Mouse (Mus musculus): ENCODE measurements around the gene Brpf1.
"Not testable (repeated sequence)": the region's sequence is repeated elsewhere in the genome, so short reads cannot be mapped to it uniquely, and the experiment has no call there.

Brpf1 gene

GRCm38 (mm10) chr6:113306322-113306985 is 483 bp upstream of the Brpf1 start:
- DNase-seq (ENCODE audit: low spot score in 2 of 2) = peak; percentile 100

DNA sequence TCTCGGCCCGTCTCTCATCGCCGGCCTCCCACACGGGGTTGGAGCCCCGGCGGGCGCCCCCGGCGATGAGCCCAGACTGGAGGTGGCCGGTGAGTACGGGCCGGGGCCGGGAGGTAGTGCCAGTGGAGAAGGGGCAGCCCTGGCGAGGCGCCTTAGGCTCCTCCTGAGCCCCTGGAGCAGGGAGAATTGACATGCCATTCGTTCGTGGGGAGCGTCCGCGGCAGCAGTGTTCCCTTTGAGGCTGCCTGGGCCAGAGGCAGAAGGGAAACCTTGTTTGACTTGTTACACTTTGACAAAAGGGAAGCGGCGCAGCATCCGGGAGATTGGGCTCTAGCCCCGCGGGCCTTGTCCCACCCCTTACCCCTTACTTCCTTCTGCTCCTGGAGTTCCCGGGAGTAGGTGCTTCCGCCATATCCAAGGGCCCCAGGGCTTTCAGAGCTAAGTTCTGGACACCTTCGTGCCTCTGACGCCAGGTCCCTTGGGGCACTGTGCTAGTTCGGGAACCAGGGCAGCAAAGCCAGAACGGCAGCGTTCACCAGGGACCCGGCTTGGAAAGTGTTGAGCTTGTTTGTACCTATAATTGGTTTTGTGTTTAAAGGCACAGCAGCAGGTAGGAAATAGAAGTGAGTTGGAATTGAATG is 664 bp downstream of the Brpf1 start:
- peak; percentile 40 to 57 for DNase-seq (ENCODE audit: low spot score in 2 of 2)

- no peak for DNase-seq (ENCODE audit: low spot score in 2 of 2)
These were observed 1.2 kb downstream of the Brpf1 start for GRCm38 (mm10) chr6:113308141-113308540.

DNA sequence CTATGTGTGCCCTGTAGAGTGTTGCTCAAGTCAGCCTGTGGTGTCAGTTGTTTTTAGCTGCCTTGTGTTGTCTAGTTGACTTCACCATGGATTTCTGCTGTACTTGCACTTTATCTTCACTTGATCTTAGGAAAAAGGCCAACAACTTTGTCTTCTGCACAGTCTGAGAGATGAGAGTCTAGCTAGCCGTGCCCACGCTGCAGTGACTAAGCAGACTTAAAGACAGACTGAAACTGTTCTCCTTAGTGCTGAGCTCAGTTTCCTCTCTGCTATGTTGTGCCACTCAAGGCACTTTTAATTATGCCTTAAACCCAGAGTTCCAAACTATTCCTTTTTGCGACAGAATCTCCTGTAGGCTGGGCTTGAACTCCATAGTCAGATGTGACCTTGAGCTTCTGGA is 9.0 kb downstream of the Brpf1 start:
- no peak for DNase-seq (ENCODE audit: low spot score in 2 of 2)

- peak; percentile 99 to 100 for DNase-seq (ENCODE audit: low spot score in 2 of 2)
These were observed 19.8 kb downstream of the Brpf1 start, which contains the start of gene Ogg1 for GRCm38 (mm10) chr6:113326533-113327315. TSS of gene Ogg1 (plus strand) at chr6:113326972.

- no peak for DNase-seq (ENCODE audit: low spot score in 2 of 2)
These were observed 22.5 kb downstream of the Brpf1 start for GRCm38 (mm10) chr6:113329396-113329795.

GRCm38 (mm10) chr6:113330547-113330946 is 23.6 kb downstream of the Brpf1 start:
- DNase-seq (ENCODE audit: low spot score in 2 of 2) = peak in 1 of 2 experiments; percentile 30

DNA sequence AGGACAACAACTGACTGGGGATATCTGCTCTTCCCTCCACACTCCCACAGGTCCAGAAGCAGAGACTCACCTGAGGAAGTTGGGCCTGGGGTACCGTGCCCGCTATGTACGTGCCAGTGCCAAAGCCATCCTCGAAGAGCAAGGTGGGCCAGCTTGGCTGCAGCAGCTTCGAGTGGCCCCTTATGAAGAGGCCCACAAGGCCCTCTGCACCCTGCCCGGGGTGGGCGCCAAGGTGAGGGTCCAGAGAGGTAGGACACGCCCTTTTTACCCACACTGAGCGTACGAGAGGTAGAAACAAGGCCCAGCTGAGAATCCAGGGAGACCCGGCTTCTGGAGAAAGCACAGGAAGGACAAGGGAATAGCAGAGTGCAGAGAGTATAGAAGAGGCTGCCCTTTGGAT is 24.8 kb downstream of the Brpf1 start:
- no peak for DNase-seq (ENCODE audit: low spot score in 2 of 2)

DNA sequence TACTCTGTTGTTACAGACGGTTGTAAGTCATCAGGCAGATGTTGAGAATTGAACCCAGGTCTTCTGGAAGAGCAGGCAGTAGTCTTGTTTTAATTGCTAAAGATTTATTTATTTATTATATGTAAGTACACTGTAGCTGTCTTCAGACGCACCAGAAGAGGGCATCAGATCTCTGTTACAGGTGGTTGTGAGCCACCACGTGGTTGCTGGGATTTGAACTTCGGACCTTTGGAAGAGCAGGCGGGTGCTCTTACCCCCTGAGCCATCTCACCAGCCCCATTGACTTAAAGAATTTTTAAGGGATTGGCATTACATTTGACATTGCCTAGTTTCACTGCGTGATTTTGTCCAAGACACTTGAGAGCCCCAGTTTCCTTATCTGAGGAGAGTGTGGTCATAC is 25.8 kb downstream of the Brpf1 start:
- not testable (repeated sequence) for DNase-seq (ENCODE audit: low spot score in 2 of 2)

DNA sequence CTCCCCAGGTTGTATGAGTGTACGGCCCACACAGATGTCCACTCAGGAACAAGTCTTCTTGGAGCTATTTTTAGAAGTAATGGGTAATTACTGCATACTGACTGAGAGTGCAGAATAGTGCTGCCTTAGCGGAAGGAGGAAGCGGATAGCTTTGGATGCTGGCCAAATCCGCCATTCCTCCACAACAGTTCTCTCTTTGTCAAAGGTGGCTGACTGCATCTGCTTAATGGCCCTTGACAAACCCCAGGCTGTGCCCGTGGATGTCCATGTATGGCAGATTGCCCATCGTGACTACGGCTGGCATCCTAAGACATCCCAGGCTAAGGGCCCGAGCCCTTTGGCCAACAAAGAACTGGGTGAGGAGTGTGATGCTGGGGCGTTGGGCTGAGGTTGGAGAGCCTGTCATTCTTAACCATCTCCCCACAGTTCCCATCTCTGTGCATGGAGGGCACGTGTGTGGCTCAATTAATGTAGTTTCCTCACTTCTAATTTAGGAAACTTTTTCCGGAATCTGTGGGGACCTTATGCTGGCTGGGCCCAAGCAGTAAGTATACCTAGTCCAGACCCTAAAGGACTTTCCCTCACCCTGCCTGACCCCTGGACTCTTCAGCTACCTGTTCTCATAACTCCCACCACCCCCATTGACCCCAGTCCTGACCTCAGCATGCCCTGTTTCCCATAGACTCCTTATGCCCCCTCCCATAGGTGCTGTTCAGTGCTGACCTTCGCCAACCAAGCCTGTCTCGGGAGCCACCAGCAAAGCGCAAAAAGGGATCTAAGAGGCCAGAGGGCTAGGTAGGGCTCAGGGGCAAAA is 26.4 kb downstream of the Brpf1 start:
- peak; percentile 28 to 56 for DNase-seq (ENCODE audit: low spot score in 2 of 2)

- DNase-seq (ENCODE audit: low spot score in 2 of 2) = no peak
These were observed 27.3 kb downstream of the Brpf1 start for GRCm38 (mm10) chr6:113334216-113334615.

- peak in 1 of 2 experiments; percentile 52 for DNase-seq (ENCODE audit: low spot score in 2 of 2)
These were observed 30.1 kb downstream of the Brpf1 start for GRCm38 (mm10) chr6:113336852-113337620.

- DNase-seq (ENCODE audit: low spot score in 2 of 2) = peak in 1 of 2 experiments; percentile 57
These were observed 34.6 kb downstream of the Brpf1 start for GRCm38 (mm10) chr6:113341574-113341973.

DNA sequence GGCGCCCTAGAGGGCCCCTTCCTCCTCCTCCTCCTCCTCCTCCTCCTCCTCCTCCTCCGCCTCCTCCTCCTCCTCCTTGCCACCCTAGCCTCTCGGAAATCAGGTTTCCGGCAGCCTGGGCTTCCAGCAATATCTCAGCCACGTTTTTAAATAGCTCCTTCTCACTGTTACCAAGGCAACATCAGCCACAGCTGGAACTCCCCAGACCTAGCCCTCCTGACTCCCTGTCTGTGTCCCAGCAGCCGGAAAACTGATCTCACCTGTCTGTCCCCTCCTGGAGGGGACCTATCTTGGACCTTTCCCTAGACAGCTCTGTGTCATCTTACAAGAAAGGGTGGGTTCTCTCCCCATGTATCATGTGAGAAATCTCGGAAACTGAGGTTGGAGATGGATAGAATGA is 35.4 kb downstream of the Brpf1 start:
- DNase-seq (ENCODE audit: low spot score in 2 of 2) = no peak

DNA sequence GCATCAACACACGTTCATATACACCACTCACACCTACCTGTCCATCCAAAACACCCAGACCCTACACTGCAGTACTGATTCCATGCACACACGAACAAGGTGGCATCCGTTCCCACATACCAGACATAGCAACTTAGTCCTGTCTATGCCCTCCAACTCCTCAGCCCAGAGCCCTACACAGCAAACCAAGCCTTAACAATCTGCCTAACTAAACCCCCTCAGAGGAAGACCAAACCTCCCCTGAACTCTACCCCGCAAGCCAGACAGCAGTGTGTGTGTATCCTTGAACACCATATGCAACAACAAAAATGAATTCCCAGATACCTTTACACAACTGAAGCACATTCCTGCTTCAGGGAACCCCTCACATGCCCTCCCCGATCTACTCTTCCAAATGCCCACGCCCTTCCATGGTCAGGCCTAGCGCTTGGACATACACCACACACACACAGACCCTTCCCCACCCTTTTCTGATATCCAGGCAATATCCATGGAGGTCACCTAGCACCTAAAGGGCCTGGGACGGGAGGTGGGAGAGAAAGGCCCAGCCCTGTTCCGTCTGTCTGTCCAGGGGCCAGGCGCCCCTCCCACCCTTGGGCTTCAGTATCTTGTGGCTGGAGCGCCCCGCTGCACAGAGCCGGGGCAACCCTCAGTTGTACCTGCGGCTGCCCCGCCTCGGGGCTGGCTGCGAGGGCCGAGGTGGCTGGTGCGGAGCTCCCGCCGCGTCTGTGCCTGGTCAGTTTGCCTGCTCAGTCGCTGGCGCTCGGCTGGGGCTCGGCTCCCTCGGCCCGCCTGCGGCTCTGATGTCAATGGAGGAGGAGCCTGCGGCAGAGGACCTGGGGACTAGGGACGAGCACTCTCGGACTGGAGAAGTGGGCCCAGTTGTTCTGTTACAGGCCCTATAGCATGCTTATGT is 36.5 kb downstream of the Brpf1 start, which contains the start of gene Camk1:
Gene Camk1 (minus strand): TSS at position 808 of the 916 bp plus-strand sequence.
- DNase-seq (ENCODE audit: low spot score in 2 of 2) = peak; percentile 88 to 89

DNA sequence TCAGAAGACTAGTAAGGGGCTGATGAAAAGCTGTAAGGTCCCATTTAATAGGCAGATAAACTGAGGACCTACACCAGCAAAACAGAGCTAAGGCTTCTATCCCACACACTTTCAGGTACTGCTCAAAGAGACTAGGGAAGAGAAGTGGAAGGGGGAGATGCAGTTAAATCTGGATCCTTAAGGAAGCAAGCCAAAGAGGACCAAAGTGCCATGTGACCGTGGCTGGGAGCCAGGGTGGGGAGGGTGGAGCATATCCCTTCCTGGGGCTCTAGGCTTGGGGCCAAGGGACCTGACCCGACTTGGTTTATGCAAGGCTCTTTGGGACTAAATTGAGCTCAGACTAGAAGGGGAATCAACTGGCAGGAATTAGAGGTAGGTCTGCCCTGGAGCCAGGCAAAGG is 37.4 kb downstream of the Brpf1 start:
- DNase-seq (ENCODE audit: low spot score in 2 of 2) = peak; percentile 89 to 91

GRCm38 (mm10) chr6:113346897-113347296 is 40.0 kb downstream of the Brpf1 start:
- DNase-seq (ENCODE audit: low spot score in 2 of 2) = no peak

DNA sequence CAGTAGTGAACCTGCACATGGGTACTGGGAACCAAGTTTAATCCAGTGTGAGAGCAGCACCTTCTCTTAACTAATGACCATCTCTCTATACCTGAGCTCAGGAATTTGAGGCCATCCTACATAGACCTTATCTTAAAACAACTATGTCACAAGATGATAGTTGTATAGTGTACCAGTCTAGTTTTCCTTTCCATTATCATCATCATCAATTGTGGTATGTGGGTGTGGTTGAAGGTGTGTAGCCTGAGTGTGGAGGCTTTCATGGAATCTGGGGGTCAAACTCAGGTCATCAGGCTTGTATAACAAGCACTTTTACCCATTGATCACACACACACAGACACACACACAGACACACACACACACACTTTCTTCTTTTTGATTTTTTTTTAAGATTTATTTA is 43.6 kb downstream of the Brpf1 start:
- no peak for DNase-seq (ENCODE audit: low spot score in 2 of 2)

GRCm38 (mm10) chr6:113351161-113351560 is 44.2 kb downstream of the Brpf1 start:
- no peak for DNase-seq (ENCODE audit: low spot score in 2 of 2)

GRCm38 (mm10) chr6:113351653-113352052 is 44.7 kb downstream of the Brpf1 start:
- no peak for DNase-seq (ENCODE audit: low spot score in 2 of 2)

Measured in heart, adult 9 months (tissue).